Mouse (Mus musculus): ENCODE results near the gene Wars. TPM values are rescaled to one million over a fixed set of nuclear protein-coding genes. Genes with fewer than 3 reads are reported as not detected.

Gene Wars
- polyA plus RNA-seq, 1 experiment from 2014 or later = 103 TPM

GRCm38 (mm10) chr12:108881192-108881591 is 12.8 kb downstream of the Wars start:
- ATAC-seq = no peak
- H3K4me3 ChIP-seq = no peak overlapping the region
- H3K36me3 ChIP-seq (ENCODE audit: poor library complexity, severe bottlenecking) = peaks cover 93% of the 10 kb centered on the region
- no peaks in the 10 kb centered on the region for H3K4me1 ChIP-seq
- H3K9ac ChIP-seq = no peak overlapping the region
- no peaks in the 10 kb centered on the region for H3K9me3 ChIP-seq (replicated peaks)
- no peak overlapping the region for H3K4me2 ChIP-seq
- H3K27ac ChIP-seq = no peak overlapping the region
- no peaks in the 10 kb centered on the region for H3K27me3 ChIP-seq
- 91% methylated on average over 3 of the region's 3 CpGs for WGBS

GRCm38 (mm10) chr12:108880606-108881005 is 13.4 kb downstream of the Wars start:
- no peaks in the 10 kb centered on the region for H3K4me1 ChIP-seq
- no peaks in the 10 kb centered on the region for H3K9me3 ChIP-seq (replicated peaks)
- no peaks in the 10 kb centered on the region for H3K27me3 ChIP-seq
- no peak overlapping the region for H3K4me2 ChIP-seq
- 97% methylated on average over 5 of the region's 5 CpGs for WGBS
- H3K4me3 ChIP-seq = no peak overlapping the region
- H3K9ac ChIP-seq = no peak overlapping the region
- H3K36me3 ChIP-seq (ENCODE audit: poor library complexity, severe bottlenecking) = peaks cover 93% of the 10 kb centered on the region
- H3K27ac ChIP-seq = no peak overlapping the region
- ATAC-seq = no peak

- no peaks in the 10 kb centered on the region for H3K9me3 ChIP-seq (replicated peaks)
- H3K4me3 ChIP-seq = no peak overlapping the region
- no peak overlapping the region for H3K9ac ChIP-seq
- H3K36me3 ChIP-seq (ENCODE audit: poor library complexity, severe bottlenecking) = peaks cover 93% of the 10 kb centered on the region
- H3K4me2 ChIP-seq = no peak overlapping the region
- H3K27ac ChIP-seq = no peak overlapping the region
- 89% methylated on average over 4 of the region's 4 CpGs for WGBS
- H3K27me3 ChIP-seq = no peaks in the 10 kb centered on the region
- no peaks in the 10 kb centered on the region for H3K4me1 ChIP-seq
- ATAC-seq = no peak
These were observed 14.8 kb downstream of the Wars start for GRCm38 (mm10) chr12:108879138-108879537.

- Histone ChIP-seq H3K4me2 (no peak overlapping the region), H3K27ac (no peak overlapping the region), H3K27me3 (no peaks in the 10 kb centered on the region), H3K9me3 (replicated peaks) (no peaks in the 10 kb centered on the region), H3K4me3 (no peak overlapping the region), H3K4me1 (no peaks in the 10 kb centered on the region), H3K9ac (no peak overlapping the region), H3K36me3 (ENCODE audit: poor library complexity, severe bottlenecking) (peaks cover 92% of the 10 kb centered on the region)
- ATAC-seq = no peak
- WGBS = 86% methylated on average over 5 of the region's 5 CpGs
These were observed 20.9 kb downstream of the Wars start for GRCm38 (mm10) chr12:108873122-108873521.

- no peaks in the 10 kb centered on the region for H3K27me3 ChIP-seq
- no peak overlapping the region for H3K27ac ChIP-seq
- no peak overlapping the region for H3K4me2 ChIP-seq
- H3K36me3 ChIP-seq (ENCODE audit: poor library complexity, severe bottlenecking) = peaks cover 96% of the 10 kb centered on the region
- no peak overlapping the region for H3K4me3 ChIP-seq
- ATAC-seq = no peak
- H3K9ac ChIP-seq = no peak overlapping the region
- no peaks in the 10 kb centered on the region for H3K4me1 ChIP-seq
- 79% methylated on average over 2 of the region's 2 CpGs for WGBS
- no peaks in the 10 kb centered on the region for H3K9me3 ChIP-seq (replicated peaks)
These were observed 24.4 kb downstream of the Wars start for GRCm38 (mm10) chr12:108869575-108869974.

GRCm38 (mm10) chr12:108865007-108865494 is 28.9 kb downstream of the Wars start:
- Histone ChIP-seq H3K9ac (no peak overlapping the region), H3K27ac (no peak overlapping the region), H3K4me2 (no peak overlapping the region), H3K36me3 (ENCODE audit: poor library complexity, severe bottlenecking) (peaks cover 100% of the 10 kb centered on the region), H3K4me3 (no peak overlapping the region), H3K27me3 (no peaks in the 10 kb centered on the region), H3K9me3 (replicated peaks) (no peaks in the 10 kb centered on the region), H3K4me1 (no peaks in the 10 kb centered on the region)
- 93% methylated on average over 6 of the region's 6 CpGs for WGBS
- ATAC-seq = no peak

- Histone ChIP-seq H3K27ac (no peak overlapping the region), H3K9ac (no peak overlapping the region), H3K36me3 (ENCODE audit: poor library complexity, severe bottlenecking) (peaks cover 56% of the 10 kb centered on the region), H3K4me2 (no peak overlapping the region), H3K27me3 (no peaks in the 10 kb centered on the region), H3K9me3 (replicated peaks) (no peaks in the 10 kb centered on the region), H3K4me3 (no peak overlapping the region), H3K4me1 (no peaks in the 10 kb centered on the region)
- ATAC-seq = no peak
- 88% methylated on average over 5 of the region's 5 CpGs for WGBS
These were observed 35.5 kb downstream of the Wars start for GRCm38 (mm10) chr12:108858486-108858885.

- peaks cover 48% of the 10 kb centered on the region for H3K36me3 ChIP-seq (ENCODE audit: poor library complexity, severe bottlenecking)
- H3K9me3 ChIP-seq (replicated peaks) = no peaks in the 10 kb centered on the region
- no peak for ATAC-seq
- H3K27ac ChIP-seq = no peak overlapping the region
- H3K4me2 ChIP-seq = no peak overlapping the region
- WGBS = 93% methylated on average over 7 of the region's 7 CpGs
- no peak overlapping the region for H3K4me3 ChIP-seq
- H3K27me3 ChIP-seq = no peaks in the 10 kb centered on the region
- H3K4me1 ChIP-seq = no peaks in the 10 kb centered on the region
- no peak overlapping the region for H3K9ac ChIP-seq
These were observed 36.3 kb downstream of the Wars start for GRCm38 (mm10) chr12:108857589-108858184.

GRCm38 (mm10) chr12:108857109-108857508 is 36.9 kb downstream of the Wars start:
- H3K27ac ChIP-seq = no peak overlapping the region
- H3K27me3 ChIP-seq = no peaks in the 10 kb centered on the region
- 93% methylated on average over 7 of the region's 7 CpGs for WGBS
- H3K36me3 ChIP-seq (ENCODE audit: poor library complexity, severe bottlenecking) = peaks cover 42% of the 10 kb centered on the region
- ATAC-seq = no peak
- no peaks in the 10 kb centered on the region for H3K4me1 ChIP-seq
- no peak overlapping the region for H3K4me2 ChIP-seq
- H3K9me3 ChIP-seq (replicated peaks) = no peaks in the 10 kb centered on the region
- H3K4me3 ChIP-seq = no peak overlapping the region
- no peak overlapping the region for H3K9ac ChIP-seq

GRCm38 (mm10) chr12:108856186-108856585 is 37.8 kb downstream of the Wars start:
- Histone ChIP-seq H3K4me2 (no peak overlapping the region), H3K27me3 (no peaks in the 10 kb centered on the region), H3K27ac (no peak overlapping the region; the same call in 1 of the 2 replicates), H3K9ac (no peak overlapping the region), H3K36me3 (ENCODE audit: poor library complexity, severe bottlenecking) (peaks cover 33% of the 10 kb centered on the region), H3K4me3 (no peak overlapping the region), H3K4me1 (no peaks in the 10 kb centered on the region), H3K9me3 (replicated peaks) (no peaks in the 10 kb centered on the region)
- no peak for ATAC-seq
- WGBS = 94% methylated on average over 8 of the region's 8 CpGs

GRCm38 (mm10) chr12:108855081-108855480 is 38.9 kb downstream of the Wars start:
- no peaks in the 10 kb centered on the region for H3K9me3 ChIP-seq (replicated peaks)
- H3K9ac ChIP-seq = no peak overlapping the region
- peaks cover 22% of the 10 kb centered on the region for H3K36me3 ChIP-seq (ENCODE audit: poor library complexity, severe bottlenecking)
- no peaks in the 10 kb centered on the region for H3K27me3 ChIP-seq
- H3K4me1 ChIP-seq = peaks cover 9% of the 10 kb centered on the region; the same call in 1 of the 2 replicates
- H3K4me2 ChIP-seq = no peak overlapping the region
- WGBS = 90% methylated on average over 10 of the region's 10 CpGs
- no peak overlapping the region for H3K27ac ChIP-seq
- no peak for ATAC-seq
- H3K4me3 ChIP-seq = no peak overlapping the region

- Histone ChIP-seq H3K27me3 (no peaks in the 10 kb centered on the region), H3K27ac (no peak overlapping the region), H3K36me3 (ENCODE audit: poor library complexity, severe bottlenecking) (peaks cover 21% of the 10 kb centered on the region), H3K4me2 (no peak overlapping the region), H3K4me1 (peaks cover 9% of the 10 kb centered on the region; the same call in 1 of the 2 replicates), H3K9ac (no peak overlapping the region), H3K9me3 (replicated peaks) (no peaks in the 10 kb centered on the region), H3K4me3 (no peak overlapping the region)
- 88% methylated on average over 8 of the region's 8 CpGs for WGBS
- ATAC-seq = no peak
These were observed 41.2 kb downstream of the Wars start for GRCm38 (mm10) chr12:108852822-108853221.

GRCm38 (mm10) chr12:108850886-108851285 is 43.1 kb downstream of the Wars start:
- H3K36me3 ChIP-seq (ENCODE audit: poor library complexity, severe bottlenecking) = peaks cover 27% of the 10 kb centered on the region
- 91% methylated on average over 8 of the region's 8 CpGs for WGBS

More at GRCm38 (mm10) chr12:108850886-108851285, 43.1 kb downstream of the Wars start:
- Histone ChIP-seq H3K27ac (no peak overlapping the region), H3K27me3 (no peaks in the 10 kb centered on the region), H3K4me2 (no peak overlapping the region), H3K9me3 (replicated peaks) (no peaks in the 10 kb centered on the region), H3K9ac (no peak overlapping the region), H3K4me1 (peaks cover 9% of the 10 kb centered on the region; the same call in 1 of the 2 replicates), H3K4me3 (no peak overlapping the region)
- ATAC-seq = no peak

All from forebrain, embryonic 13.5 days (tissue).